Mouse (Mus musculus): Measurements from ENCODE around the gene Prtn3. TPM values are rescaled to one million over a fixed set of nuclear protein-coding genes. Genes with fewer than 3 reads are reported as not detected.
A peak's percentile ranks its signal among the peaks of the same experiment; 100 is the strongest.

Gene Prtn3
- polyA plus RNA-seq, 1 experiment from 2014 or later, result 11.2 TPM

DNA sequence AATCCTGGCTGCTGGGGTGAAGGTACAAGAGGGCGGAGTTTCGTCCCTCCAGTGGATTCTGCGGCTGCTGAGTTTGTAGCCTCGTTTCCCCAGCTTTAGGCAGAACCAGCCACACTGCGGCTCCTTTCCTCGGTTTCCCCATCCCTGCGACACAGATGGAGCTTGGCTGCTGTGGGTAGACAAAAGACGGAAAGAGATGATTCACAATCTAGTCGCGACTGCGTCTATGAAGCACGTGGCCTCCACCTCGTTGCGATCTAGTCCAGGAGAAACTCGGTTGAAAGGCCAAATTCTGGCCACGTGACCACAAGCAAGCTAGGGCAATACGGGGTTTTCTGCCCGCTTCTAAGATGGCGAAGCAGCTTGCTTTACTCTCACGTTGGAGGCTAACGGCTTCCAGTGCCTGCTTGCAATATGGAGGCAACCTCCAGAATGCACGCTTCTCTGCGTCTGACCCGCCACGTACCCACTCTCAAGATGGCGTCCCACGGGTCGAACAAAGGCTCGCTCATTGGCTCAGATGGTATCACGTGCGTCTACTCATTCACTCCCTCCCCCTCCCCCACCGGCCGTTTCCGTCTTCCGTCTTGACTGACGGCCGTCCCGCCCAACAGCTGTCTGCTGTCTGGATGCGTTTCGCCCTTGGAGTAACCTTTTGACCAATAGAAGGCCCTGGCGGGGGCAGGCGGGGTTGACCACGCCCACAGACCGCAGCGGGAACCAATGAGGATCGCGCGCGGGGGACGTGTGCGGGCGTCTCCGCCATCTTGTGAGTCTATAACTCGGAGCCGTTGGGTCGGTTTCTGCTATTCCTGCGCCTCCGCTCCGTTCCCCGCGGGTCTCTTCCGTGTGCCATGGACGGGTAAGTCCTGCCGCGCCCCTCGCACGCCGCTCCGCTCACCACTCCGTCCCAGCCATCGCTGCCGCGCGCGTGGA, 20.1 kb upstream of the Prtn3 start, which contains the start of gene Ptbp1:
Gene Ptbp1 (plus strand): TSS at position 568 of the 936 bp plus-strand sequence.
- peak within 1 kb of the TSS; percentile 93 for H3K4me3 ChIP-seq (ENCODE audit: low read length)
- peak within 1 kb of the TSS; percentile 100 for H3K27ac ChIP-seq (ENCODE audit: low read depth, low read length)
- H3K27me3 ChIP-seq (replicated peaks; ENCODE audit: control insufficient read depth, insufficient read depth, low read length), result no peaks in the 10 kb centered on the region
- peaks cover under 1% of the 10 kb centered on the region for H3K36me3 ChIP-seq (ENCODE audit: control insufficient read depth, insufficient read depth, low read length)
- peaks cover 54% of the 10 kb centered on the region for H3K4me1 ChIP-seq (ENCODE audit: control insufficient read depth, insufficient read depth, low read depth, low read length)
- H3K9me3 ChIP-seq (ENCODE audit: control insufficient read depth, low read length), result no peaks in the 10 kb centered on the region
- H3K4me2 ChIP-seq (ENCODE audit: low read length), result peak within 1 kb of the TSS; percentile 76
- H3K9ac ChIP-seq (ENCODE audit: low read depth, low read length), result peak within 1 kb of the TSS; percentile 97
- WGBS, result under 1% methylated on average over 74 of the region's 75 CpGs
- peak; percentile 95 for ATAC-seq

DNA sequence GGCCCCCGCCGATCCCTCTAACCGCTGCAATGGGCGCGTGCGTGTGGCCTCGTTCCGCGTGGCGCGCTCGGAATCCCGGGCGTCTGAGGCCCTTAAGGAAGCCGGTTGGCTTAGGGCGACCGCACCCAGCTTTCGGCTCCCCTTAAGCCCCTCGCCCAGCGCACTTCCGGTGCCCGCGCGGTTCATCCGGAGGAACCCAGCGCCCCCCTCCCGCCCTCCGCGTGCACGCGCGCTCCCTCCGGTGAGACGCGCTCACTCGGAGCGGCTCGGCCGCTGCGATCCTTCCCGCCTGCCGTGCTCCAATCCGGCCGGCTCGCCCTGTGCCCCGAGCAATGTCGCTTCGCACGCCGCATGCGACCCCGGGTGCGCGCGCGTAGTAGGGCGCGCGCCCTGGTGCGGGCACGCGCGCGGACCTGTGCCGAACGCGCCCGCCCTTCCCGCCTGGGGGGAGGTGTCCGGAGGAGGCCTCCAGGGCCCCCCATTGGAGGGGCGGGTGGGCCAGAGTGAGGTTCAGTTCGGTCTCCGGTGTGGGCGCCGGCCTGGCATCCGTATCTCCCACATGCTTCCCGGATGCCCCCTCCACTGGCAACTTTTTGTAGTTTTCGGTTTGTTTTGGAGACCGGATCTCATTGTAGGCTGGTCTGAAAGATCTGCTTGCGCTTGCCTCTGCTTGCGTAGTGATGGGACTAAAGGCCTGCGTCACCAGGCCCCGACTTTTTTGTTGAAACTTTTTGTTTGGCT, 19.3 kb upstream of the Prtn3 start:
- Histone ChIP-seq H3K9me3 (ENCODE audit: control insufficient read depth, low read length) (no peaks in the 10 kb centered on the region), H3K36me3 (ENCODE audit: control insufficient read depth, insufficient read depth, low read length) (peaks cover 9% of the 10 kb centered on the region), H3K27ac (ENCODE audit: low read depth, low read length) (peak overlapping the region; percentile 100), H3K4me2 (ENCODE audit: low read length) (peak overlapping the region; percentile 76), H3K4me3 (ENCODE audit: low read length) (peak overlapping the region; percentile 93), H3K9ac (ENCODE audit: low read depth, low read length) (peak overlapping the region; percentile 97), H3K27me3 (replicated peaks; ENCODE audit: control insufficient read depth, insufficient read depth, low read length) (no peaks in the 10 kb centered on the region), H3K4me1 (ENCODE audit: control insufficient read depth, insufficient read depth, low read depth, low read length) (peaks cover 61% of the 10 kb centered on the region)
- under 1% methylated on average over 82 of the region's 83 CpGs for WGBS
- ATAC-seq, result peak; percentile 6

DNA sequence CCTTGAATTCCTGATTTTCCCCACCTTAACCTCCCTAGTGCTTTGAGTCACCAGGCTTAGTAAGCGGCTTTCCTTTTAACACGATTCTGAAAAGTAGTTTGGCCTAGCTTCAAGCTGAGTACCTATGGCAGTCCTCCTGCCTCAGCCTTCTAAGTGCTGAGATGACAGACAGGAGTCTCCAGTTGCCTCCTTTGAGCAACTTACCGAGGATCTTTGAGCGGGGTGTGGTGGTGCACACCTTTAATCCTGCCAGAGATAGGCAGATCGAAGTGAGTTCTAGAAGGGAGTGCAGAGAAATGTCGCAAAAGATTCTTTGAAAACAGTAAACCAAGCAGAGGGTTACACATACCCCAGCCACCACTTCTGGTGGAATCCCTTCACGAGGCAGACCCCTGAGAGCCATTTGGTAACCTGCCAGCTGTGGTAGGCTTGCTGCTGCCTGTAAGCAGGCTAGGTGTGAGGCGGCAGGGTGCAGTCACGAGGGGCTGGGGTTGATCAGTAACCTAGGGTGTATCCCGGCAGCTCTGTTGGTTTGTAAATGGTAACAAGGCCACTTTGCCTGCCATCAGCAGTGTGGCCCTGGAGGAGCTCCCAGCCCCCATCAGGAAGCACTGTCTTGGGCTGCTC, 18.6 kb upstream of the Prtn3 start:
- WGBS, result 2% methylated on average over 10 of the region's 10 CpGs
- ATAC-seq, result no peak
- Histone ChIP-seq H3K4me1 (ENCODE audit: control insufficient read depth, insufficient read depth, low read depth, low read length) (peaks cover 61% of the 10 kb centered on the region), H3K36me3 (ENCODE audit: control insufficient read depth, insufficient read depth, low read length) (peaks cover 16% of the 10 kb centered on the region), H3K9ac (ENCODE audit: low read depth, low read length) (peak overlapping the region; percentile 97), H3K4me3 (ENCODE audit: low read length) (peak overlapping the region; percentile 93), H3K27ac (ENCODE audit: low read depth, low read length) (peak overlapping the region; percentile 100), H3K9me3 (ENCODE audit: control insufficient read depth, low read length) (no peaks in the 10 kb centered on the region), H3K27me3 (replicated peaks; ENCODE audit: control insufficient read depth, insufficient read depth, low read length) (no peaks in the 10 kb centered on the region), H3K4me2 (ENCODE audit: low read length) (peak overlapping the region; percentile 76)

DNA sequence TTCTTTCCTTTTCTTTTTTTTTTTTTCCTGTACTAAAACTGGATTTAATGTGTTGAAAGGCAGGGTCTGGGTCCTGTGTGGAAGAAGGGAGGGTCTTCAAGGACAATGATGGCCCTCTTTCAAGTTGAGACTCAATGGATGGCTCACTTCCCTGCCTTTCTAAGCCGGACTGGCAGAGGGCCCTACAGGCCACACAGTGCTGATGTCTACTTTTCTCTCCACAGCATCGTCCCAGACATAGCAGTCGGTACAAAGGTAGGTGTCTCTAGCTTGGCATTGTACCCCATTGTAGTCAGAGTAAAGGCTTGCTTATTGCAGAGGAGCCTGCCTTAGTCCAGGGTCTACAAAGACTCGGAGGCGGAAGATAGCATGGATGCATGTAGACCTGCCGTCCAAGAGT, 18.0 kb upstream of the Prtn3 start:
- no peak for ATAC-seq
- H3K27me3 ChIP-seq (replicated peaks; ENCODE audit: control insufficient read depth, insufficient read depth, low read length), result no peaks in the 10 kb centered on the region
- H3K4me2 ChIP-seq (ENCODE audit: low read length), result peak overlapping the region; percentile 76
- no peaks in the 10 kb centered on the region for H3K9me3 ChIP-seq (ENCODE audit: control insufficient read depth, low read length)
- H3K9ac ChIP-seq (ENCODE audit: low read depth, low read length), result peak overlapping the region; percentile 97
- peak overlapping the region; percentile 93 for H3K4me3 ChIP-seq (ENCODE audit: low read length)
- peak overlapping the region; percentile 13; the same call in 1 of the 2 replicates for H3K27ac ChIP-seq (ENCODE audit: low read depth, low read length)
- peaks cover 22% of the 10 kb centered on the region for H3K36me3 ChIP-seq (ENCODE audit: control insufficient read depth, insufficient read depth, low read length)
- peaks cover 61% of the 10 kb centered on the region for H3K4me1 ChIP-seq (ENCODE audit: control insufficient read depth, insufficient read depth, low read depth, low read length)
- 32% methylated on average over 6 of the region's 6 CpGs for WGBS

DNA sequence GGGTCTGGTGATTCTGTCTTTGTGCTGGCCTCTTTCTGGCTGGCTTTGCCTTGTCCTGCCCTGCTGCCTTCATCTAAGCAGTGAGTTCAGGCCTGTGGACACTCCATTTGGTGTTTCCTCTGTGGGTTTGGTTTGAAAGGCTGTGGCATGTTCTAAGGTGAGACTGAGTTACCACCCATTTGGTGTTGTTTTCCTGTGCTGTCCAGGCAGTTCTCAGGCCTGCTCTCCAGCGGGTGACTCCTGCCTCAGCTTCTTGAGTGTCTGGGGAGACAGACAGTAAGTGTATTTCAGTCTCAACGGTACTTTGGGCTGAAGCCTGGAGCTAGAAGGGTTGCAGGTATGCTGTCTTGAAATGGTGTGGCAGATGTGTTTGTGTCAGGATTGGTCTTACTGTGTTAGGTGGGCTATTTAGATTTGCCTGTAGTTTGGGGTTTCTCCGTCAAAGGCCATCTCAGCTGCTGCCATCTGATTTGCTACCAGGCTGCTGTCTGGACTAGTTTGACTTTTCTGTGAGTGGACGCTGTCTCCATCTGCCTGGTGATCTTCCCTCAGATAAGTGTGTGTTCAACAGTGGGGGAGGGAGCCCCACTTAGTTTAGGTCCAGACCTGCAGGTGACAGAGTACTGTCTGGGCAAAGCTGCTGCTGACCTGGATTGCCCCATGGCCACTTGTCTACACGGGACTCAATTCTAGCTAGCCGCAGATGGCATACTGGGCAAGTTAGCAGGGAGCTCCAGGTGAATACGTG, 17.4 kb upstream of the Prtn3 start:
- Histone ChIP-seq H3K9me3 (ENCODE audit: control insufficient read depth, low read length) (no peaks in the 10 kb centered on the region), H3K36me3 (ENCODE audit: control insufficient read depth, insufficient read depth, low read length) (peaks cover 28% of the 10 kb centered on the region), H3K4me1 (ENCODE audit: control insufficient read depth, insufficient read depth, low read depth, low read length) (peaks cover 59% of the 10 kb centered on the region), H3K4me2 (ENCODE audit: low read length) (peak overlapping the region; percentile 76), H3K27ac (ENCODE audit: low read depth, low read length) (peak overlapping the region; percentile 13; the same call in 1 of the 2 replicates), H3K4me3 (ENCODE audit: low read length) (peak overlapping the region; percentile 93), H3K27me3 (replicated peaks; ENCODE audit: control insufficient read depth, insufficient read depth, low read length) (no peaks in the 10 kb centered on the region), H3K9ac (ENCODE audit: low read depth, low read length) (peak overlapping the region; percentile 97)
- ATAC-seq, result no peak
- 43% methylated on average over 7 of the region's 7 CpGs for WGBS

DNA sequence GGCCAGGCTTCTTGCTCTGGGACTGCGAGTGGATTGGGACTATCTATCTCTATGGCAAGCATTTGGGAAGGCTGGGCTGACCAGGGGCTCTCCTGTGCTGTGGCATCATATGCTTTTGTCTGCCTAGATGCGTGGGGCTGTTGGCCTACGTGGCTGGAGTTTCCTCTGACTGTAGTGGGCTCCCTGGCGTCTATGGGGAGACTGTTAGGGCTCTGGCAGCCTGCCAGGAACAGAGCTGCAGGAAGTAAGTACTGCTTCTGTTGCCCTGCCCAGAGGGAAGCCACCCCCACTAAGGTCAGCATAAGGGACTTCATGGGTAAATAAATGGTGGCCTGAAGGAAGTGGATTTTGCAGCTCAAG, 16.8 kb upstream of the Prtn3 start:
- Histone ChIP-seq H3K4me3 (ENCODE audit: low read length) (peak overlapping the region; percentile 93), H3K9me3 (ENCODE audit: control insufficient read depth, low read length) (no peaks in the 10 kb centered on the region), H3K4me2 (ENCODE audit: low read length) (peak overlapping the region; percentile 76), H3K36me3 (ENCODE audit: control insufficient read depth, insufficient read depth, low read length) (peaks cover 34% of the 10 kb centered on the region), H3K27me3 (replicated peaks; ENCODE audit: control insufficient read depth, insufficient read depth, low read length) (no peaks in the 10 kb centered on the region), H3K4me1 (ENCODE audit: control insufficient read depth, insufficient read depth, low read depth, low read length) (peaks cover 53% of the 10 kb centered on the region), H3K27ac (ENCODE audit: low read depth, low read length) (no peak overlapping the region; the same call in 1 of the 2 replicates), H3K9ac (ENCODE audit: low read depth, low read length) (peak overlapping the region; percentile 41; the same call in 1 of the 2 replicates)
- WGBS, result 18% methylated on average over 4 of the region's 4 CpGs
- ATAC-seq, result no peak

DNA sequence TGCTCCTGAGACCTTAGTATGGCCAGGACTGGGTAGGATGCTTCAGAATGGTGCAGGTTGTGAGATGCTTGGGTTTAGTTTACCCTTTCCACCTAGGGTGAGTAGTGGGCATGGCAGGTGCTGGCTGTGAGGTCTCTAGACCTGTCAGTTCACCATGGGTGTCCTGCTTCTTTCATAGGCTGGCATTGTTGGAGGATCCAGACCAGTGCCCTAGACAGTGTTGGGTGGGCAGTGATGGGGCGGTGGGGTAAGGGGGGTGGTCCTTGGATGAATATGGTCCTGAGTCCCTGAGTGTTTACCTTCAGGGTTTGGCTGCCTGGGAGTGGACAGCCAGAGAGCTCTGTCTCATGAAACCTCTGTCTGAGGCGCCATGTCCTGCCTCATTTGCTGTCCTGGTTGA, 16.4 kb upstream of the Prtn3 start:
- ATAC-seq, result no peak
- no peaks in the 10 kb centered on the region for H3K9me3 ChIP-seq (ENCODE audit: control insufficient read depth, low read length)
- 61% methylated on average over 2 of the region's 2 CpGs for WGBS
- H3K27me3 ChIP-seq (replicated peaks; ENCODE audit: control insufficient read depth, insufficient read depth, low read length), result no peaks in the 10 kb centered on the region
- H3K9ac ChIP-seq (ENCODE audit: low read depth, low read length), result peak overlapping the region; percentile 41; the same call in 1 of the 2 replicates
- H3K36me3 ChIP-seq (ENCODE audit: control insufficient read depth, insufficient read depth, low read length), result peaks cover 38% of the 10 kb centered on the region
- H3K4me3 ChIP-seq (ENCODE audit: low read length), result peak overlapping the region; percentile 9
- H3K4me2 ChIP-seq (ENCODE audit: low read length), result peak overlapping the region; percentile 76
- peaks cover 48% of the 10 kb centered on the region for H3K4me1 ChIP-seq (ENCODE audit: control insufficient read depth, insufficient read depth, low read depth, low read length)
- H3K27ac ChIP-seq (ENCODE audit: low read depth, low read length), result peak overlapping the region; percentile 26

DNA sequence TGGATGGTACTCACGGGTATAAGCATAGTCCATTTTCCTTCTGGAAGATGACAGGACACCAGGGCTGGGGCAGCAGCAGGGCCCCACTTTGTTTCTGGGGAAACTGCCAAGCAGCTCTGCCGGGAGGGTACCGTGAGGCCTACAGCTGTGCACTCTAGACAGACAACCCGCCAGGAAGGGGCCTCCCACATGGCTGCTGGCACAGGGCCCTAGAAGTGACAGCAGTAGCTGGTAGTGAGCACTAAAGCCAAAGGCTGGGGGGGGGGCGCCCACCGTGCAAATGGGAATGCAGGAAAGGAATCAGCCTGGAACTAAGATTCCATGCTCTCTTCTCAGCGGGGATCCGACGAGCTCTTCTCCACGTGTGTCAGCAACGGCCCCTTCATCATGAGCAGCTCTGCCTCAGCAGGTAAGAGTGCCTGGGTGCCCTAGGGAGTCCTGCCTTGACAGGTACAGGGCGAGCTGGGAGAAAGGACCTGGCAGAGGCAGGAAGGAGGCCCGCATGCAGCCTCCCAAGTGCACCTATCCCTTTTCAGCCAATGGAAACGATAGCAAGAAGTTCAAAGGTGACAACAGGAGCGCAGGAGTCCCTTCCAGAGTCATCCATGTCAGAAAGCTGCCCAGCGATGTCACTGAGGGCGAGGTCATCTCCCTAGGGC, 15.7 kb upstream of the Prtn3 start:
- peaks cover 40% of the 10 kb centered on the region for H3K36me3 ChIP-seq (ENCODE audit: control insufficient read depth, insufficient read depth, low read length)
- 42% methylated on average over 17 of the region's 17 CpGs for WGBS
- H3K9me3 ChIP-seq (ENCODE audit: control insufficient read depth, low read length), result no peaks in the 10 kb centered on the region
- ATAC-seq, result no peak
- H3K27me3 ChIP-seq (replicated peaks; ENCODE audit: control insufficient read depth, insufficient read depth, low read length), result no peaks in the 10 kb centered on the region
- H3K27ac ChIP-seq (ENCODE audit: low read depth, low read length), result peak overlapping the region; percentile 26
- H3K4me2 ChIP-seq (ENCODE audit: low read length), result peak overlapping the region; percentile 76
- peaks cover 45% of the 10 kb centered on the region for H3K4me1 ChIP-seq (ENCODE audit: control insufficient read depth, insufficient read depth, low read depth, low read length)
- H3K9ac ChIP-seq (ENCODE audit: low read depth, low read length), result no peak overlapping the region
- peak overlapping the region; percentile 4; the same call in 1 of the 2 replicates for H3K4me3 ChIP-seq (ENCODE audit: low read length)
